Mouse (Mus musculus) mouse trophoblast stem cell (cell line): ENCODE measurements around the gene Mtfmt.

Experiments used
- in situ Hi-C, 2 experiments: fragments of 300-500 bp; cut with MseI, MboI; formaldehyde crosslinking; loops; 2 replicates in 1 of 2; 3 replicates in 1 of 2; pipeline ENCODE4 v1.15.1; 2025

Mtfmt gene

DNA sequence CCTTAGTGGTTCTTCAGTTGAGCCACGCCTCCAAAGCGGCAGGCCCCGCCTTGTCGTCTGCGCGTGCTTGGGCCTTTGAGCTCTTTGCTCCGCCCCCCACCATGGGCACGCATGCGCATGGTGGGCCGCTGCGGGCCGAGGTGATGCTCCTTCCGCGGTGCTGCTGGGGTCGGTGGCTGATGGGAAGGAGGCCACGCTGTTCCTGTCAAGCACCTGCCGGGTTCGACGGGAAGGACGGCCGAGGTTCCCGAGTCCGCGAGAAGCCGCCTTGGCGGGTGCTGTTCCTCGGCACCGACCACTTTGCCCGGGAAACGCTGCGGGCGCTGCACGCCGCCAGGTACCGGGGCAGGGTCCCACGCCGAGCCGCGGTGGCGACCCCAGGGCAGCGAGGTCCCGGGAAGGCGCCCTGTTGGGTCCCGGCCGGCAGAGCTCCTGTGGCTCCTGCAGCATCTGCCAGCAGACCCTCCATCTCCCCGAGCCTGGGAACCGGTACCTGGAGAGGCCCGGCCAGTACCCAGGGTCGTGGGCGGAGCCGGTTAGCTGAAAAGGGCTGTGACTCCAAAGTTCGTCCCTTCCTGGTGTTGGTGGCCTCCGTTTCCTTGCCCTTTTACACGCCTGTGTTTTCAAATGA is at the start of gene Mtfmt:
TSS of gene Mtfmt (plus strand) at position 112 of the 631 bp plus-strand sequence.
- in situ Hi-C loops = no loop called here

DNA sequence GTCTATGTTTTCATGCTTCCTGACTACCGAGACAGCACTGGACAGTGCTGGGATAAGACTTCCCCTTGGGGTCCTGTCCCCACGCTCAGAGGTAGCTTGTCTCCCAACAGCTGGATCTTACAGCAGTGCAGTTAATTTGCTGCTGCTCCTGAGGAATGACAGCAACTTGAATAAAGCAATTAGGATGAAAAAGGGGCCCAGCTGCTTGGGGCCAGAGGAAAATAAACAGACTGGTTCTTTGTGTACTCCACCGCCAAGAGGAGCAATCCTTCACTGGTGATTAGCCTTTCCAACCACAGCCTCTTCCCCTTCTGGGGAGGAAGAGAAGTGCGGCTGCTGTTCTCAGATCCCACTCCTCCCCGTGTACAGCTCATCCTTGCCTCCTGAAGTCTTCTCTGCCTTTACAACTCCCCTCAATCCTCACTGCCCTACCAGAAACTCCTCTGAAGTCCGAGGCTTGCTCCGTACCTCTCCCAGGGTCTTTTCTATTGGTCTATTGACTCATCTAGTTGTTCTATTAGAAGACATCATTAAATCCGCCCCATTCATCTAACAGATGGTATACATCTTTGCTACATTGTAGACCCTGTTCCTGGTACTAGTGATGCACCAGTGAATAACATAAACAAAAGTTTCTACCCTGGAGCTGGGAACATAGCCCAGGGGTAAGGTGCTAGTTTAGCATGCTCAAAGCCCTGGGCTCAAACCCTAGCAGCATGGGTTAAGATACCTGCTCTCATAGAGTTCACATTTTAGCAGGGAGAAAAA is 49.0 kb upstream of the Mtfmt start:
- in situ Hi-C loops = no loop called here

- in situ Hi-C loops = loop anchor here in 1 of 2 experiments (5.0 kb wide), 1 partner anchor 36 kb away; no protein-coding TSS in a partner anchor
Measured at GRCm38 (mm10) chr9:65390752-65391612, 44.6 kb upstream of the Mtfmt start.

- in situ Hi-C loops = loop anchor here in 1 of 2 experiments (5.0 kb wide), 1 partner anchor 36 kb away; no protein-coding TSS in a partner anchor
Measured at GRCm38 (mm10) chr9:65391613-65391964, 44.0 kb upstream of the Mtfmt start, which contains the start of gene Kbtbd13. TSS of gene Kbtbd13 (minus strand) at chr9:65391652.

DNA sequence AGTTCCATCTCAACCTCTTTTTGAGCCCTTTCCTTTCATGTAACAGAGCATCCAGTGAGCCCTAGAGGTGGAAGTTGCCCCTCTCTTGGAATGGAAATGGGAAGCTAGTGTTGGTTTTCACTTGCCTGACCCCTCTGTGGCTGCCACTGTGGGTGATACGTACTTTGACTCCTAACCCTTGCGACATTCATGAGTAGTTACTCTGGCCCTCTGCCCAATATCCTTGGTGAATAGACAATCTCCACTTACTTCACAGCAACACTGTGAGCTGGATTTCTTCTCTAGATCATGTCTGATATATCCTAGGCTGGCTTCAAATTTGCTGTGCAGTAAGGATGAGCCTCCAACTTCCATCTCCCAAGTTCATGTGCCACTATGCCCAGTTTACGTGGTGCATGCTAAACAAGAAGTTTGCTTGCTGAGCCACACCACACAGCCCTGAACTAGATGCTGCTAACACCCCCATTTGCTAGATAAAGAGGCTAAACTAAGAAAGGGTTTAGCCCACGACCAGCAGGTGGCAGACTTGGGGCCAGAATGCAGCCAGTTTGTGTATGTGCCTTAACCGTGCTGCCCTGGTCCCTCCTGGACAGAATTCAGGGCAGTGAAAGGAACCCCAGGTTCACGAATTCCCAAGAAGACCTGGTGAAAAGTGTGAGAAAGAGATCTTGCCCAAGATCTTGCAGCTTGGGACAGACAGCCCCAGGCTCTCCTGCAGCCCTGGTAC is 42.8 kb upstream of the Mtfmt start:
- in situ Hi-C loops = loop anchor here in 1 of 2 experiments (5.0 kb wide), 1 partner anchor 34 kb away; no protein-coding TSS in a partner anchor

DNA sequence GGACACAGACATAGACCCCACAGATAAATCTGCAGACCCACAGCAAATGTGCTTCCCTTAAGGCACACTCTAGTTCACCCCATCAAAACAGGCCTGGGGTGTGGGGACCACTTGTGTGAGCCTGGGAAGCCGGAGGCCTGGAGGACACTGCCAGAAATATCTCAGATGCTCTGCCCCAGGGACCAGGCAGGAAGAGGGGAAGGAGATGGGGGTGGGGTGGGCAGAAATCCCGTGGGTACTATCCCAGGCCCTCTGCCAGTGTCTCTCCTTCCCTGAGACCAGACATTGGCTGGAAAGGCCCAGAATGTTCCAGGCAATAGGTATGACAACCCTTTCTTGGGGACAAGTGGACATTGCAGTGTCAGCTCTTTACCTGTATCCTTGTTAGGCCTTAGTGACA is 42.0 kb upstream of the Mtfmt start:
- in situ Hi-C loops = loop anchor here in 1 of 2 experiments (5.0 kb wide), 1 partner anchor 34 kb away; no protein-coding TSS in a partner anchor

- in situ Hi-C loops = loop anchor here in 1 of 2 experiments (5.0 kb wide), 1 partner anchor 33 kb away; no protein-coding TSS in a partner anchor
Measured at GRCm38 (mm10) chr9:65394360-65394759, 41.2 kb upstream of the Mtfmt start.

DNA sequence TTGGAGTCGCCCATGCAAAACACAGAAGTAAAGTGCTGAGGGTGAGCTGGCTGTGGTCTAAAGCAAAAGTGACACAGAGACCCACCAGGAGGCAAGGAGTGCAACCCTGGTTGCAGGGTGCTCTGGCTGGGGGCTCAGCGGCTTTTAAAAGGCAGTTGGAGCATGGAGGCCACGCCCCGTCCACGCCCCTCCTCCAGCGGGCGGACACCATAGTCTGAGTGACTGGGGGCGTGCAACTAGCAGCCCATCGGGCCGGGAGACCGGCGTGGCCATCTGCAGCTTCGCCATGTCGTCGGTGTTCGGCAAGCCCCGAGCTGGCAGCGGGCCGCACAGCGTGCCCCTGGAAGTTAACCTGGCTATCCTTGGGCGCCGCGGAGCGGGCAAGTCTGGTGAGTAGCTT is 37.3 kb upstream of the Mtfmt start, which contains the start of gene Rasl12:
TSS of gene Rasl12 (plus strand) at position 228 of the 400 bp plus-strand sequence.
- in situ Hi-C loops = no loop called here

GRCm38 (mm10) chr9:65399934-65400333 is 35.6 kb upstream of the Mtfmt start:
- in situ Hi-C loops = no loop called here

DNA sequence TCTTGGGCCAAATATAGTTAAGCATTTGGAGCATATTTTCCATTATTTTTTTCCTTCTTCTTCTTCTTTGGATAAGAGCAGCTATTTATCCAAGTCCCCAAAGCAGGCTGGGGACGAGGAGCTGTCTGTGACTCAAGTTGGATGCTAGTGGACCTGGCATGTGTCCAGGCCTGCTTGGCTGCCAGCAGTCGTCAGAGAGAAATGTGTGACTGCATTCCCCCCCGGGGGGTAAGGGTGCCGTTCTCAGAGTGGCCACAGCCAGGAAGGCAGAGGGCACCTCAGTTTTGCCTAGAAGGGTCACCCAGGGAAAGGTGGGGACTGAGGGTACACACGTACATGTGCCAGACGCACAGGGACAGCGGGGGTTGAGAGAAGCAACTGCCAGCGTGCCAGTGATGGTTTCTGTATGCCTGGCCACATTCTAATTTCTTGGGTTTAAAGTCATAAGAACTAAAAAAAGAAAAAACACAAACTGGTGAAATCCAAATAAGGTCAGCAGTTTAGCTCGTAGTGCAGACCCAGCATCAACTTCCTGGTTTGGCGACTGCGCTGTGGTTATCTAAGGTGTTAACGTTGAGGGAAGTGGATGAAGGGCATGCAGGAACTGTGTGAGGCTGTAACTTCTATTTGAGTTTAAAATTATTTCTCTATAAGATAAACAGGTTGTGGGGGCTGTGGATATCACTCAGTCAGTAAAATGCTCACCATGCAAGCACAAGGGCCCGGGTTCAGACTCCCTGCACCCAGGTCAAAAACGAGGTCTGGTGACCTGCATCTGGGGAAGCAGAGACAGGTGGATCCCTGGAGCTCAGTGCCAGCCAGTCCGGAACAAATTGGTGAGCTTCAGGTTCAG is 31.0 kb upstream of the Mtfmt start:
- in situ Hi-C loops = no loop called here

DNA sequence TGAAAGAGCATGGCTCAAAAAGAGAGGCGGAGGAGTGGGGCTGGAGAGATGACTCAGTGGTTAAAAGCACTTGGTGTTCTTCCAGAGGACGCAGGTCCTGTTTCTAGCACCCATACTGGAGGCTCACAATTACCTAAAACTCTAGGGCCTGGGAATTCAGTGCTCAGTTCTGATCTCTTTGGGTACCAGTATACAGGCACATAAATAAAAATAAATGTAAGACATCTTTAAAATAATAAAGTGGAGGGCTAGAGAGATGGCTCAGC is 30.5 kb upstream of the Mtfmt start:
- in situ Hi-C loops = no loop called here

DNA sequence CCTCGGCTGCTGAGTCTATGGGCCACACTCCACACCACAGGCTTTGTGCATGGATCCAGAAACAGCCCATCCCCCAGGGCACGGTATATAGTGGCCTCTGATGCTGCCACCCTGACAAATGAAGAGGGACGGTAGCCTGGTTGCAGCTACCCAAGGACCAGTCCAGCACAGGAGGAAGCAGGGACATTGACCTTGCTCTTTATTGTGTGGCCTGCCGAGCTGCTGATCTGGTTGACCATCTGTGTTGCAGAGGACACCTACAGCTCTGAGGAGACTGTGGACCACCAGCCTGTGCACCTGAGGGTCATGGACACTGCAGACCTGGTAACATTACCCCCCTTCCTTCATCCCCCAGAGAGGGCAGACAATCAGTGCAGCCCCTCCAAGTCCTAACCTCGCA is 28.3 kb upstream of the Mtfmt start:
- in situ Hi-C loops = no loop called here

DNA sequence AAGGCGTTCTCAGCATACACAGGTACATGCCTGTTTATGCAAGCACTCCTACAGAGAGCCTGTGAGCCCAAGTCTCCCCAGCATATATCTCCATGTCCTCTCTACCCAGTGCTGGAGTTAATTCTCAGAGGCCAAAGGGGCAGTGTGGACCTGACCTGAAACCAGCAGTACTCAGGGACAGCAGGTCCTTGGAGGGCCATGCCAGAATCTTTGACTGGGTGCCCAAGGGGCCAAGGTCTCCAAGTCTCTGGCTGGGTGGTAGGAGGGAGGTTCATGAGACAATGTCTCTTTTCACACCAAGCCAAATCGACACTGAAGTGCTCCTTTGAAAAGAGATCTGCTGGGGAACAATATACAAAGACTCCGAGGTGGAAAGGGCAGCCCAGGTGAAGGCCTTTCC is 27.7 kb upstream of the Mtfmt start:
- in situ Hi-C loops = no loop called here

DNA sequence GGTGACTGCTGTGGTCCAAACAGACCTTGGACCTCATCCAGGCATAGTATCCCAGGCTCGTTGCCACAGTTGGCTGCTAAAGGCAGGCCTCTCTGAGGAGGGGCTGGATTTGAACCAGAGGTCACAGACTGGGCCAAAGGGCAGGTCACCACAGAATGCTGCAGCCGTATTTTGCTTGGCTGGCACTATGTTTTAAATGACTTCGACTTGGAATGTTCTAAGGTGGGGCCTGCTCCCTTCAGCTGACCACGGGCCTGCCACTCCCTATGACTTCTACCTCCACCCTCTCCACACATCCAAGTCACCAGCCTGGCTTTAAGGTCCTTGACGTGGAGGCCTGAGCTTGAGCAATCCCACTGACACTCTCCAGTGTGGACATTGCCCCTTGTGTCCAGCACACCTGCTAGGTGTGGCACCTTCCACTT is 26.7 kb upstream of the Mtfmt start:
- in situ Hi-C loops = no loop called here

GRCm38 (mm10) chr9:65410378-65410777 is 25.2 kb upstream of the Mtfmt start:
- in situ Hi-C loops = no loop called here

DNA sequence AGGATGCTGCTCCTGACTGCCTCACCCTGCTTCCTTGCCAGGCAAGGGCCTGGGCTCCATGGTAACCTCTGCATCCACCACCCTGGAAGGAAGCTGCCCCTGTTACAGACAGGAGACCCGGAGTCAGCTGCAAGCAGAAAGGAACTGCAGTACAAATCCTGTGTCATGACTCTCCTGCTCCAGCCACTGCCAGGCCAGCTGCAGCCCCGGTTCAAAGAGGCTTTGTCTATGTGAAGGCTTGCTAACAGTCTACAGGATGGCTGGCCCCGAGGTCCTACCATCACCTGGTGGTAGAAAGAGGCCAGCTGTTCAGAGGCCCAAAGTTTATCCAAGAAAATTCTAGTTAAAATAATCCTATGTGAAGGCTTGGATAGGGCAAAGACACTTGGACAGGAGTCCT is 24.3 kb upstream of the Mtfmt start:
- in situ Hi-C loops = no loop called here

DNA sequence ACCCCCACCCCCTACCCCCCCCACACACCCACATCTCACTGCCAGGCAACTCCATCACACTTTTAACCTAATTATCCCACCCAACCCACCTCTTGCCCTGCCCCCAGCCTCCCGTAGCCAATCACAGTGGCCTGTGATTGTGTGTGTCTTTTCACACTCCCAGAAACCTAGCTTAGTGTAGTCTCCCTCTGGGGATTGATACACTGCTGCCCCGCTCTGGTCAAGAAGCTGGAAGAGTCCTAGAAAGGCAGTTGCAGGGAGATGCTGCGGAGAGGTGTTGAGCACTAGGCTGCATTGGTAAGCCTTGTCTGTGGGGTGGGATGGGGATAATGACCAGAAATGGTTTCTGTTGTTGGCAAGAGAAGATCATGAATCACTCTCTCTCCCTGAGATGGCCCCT is 17.8 kb upstream of the Mtfmt start:
- in situ Hi-C loops = no loop called here

DNA sequence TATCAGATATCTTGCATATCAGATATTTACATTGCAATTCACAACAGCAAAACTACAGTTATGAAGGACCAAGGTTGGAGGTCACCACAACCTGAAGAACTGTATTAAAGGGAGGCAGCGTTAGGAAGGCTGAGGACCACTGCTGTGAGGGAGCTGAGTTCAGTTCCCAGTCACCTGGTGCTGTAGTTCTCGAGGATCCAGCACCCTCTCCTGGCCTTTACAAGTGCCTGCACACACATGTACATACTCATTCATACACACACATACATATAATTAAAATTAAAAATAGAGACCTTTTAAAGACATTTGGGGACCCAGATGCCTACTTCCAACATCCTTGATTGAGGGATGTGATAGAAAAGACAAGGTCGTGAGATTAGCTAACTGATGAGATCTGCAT is 15.9 kb upstream of the Mtfmt start:
- in situ Hi-C loops = no loop called here

DNA sequence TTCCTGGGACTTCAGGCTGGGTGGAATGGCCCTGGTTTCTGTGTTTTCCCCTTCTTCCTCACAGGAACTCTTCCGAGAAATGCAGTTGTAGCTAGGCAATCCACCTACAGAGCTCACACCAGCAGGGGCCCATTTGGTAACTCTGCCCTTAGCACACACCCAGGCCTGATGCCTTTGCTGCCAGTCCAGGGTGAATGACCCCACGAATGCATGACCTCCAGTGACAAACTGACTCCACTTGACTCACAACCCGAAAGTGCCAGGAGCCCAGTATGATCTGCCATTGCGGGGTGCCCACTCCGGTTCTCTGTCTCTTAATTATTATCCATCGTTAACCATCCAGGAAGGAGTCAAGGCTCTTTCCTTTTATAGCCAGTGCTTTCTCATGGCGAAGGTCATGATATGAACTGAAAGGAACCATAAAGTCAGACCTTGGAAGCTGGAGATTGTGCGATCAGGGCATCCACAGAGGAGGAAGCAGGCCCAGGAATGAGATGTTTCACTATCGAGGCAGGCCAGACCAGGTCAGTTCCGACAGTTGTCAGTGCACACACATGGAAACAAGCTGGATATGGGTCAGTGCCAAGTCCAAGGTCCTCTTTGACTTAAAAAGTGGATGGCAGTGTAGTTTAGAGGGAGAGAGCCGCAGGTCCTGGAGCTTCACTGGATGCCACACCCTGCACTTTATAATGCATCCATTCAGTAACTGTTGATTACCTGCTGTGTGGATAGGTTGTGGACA is 12.7 kb upstream of the Mtfmt start, which contains the start of gene Slc51b:
TSS of gene Slc51b (minus strand) at position 196 of the 742 bp plus-strand sequence.
- in situ Hi-C loops = no loop called here

- in situ Hi-C loops = no loop called here
Measured at GRCm38 (mm10) chr9:65424393-65424792, 11.2 kb upstream of the Mtfmt start.
